Mouse (Mus musculus) hindbrain, embryonic 10.5 days (tissue): ENCODE results near the gene Nhlrc2. TPM values are rescaled to one million over a fixed set of nuclear protein-coding genes. Genes with fewer than 3 reads are reported as not detected.

ENCODE experiments used
- DNase-seq: peaks from one replicate; pipeline ENCODE4 v3.0.0-alpha.2; 2017; ENCODE audit warnings: low spot score
- H3K27ac ChIP-seq: fragments of 300-500 bp; sonication (generic); 2 replicates; pipeline ENCODE4 v1.5.1; 2016; ENCODE audit warnings: mild to moderate bottlenecking, moderate library complexity
- H3K27me3 ChIP-seq: fragments of 300-500 bp; sonication (generic); 2 replicates; pipeline ENCODE4 v1.6.1; 2016; ENCODE audit warnings: mild to moderate bottlenecking; ENCODE audit not compliant: poor library complexity, insufficient read depth, severe bottlenecking
- H3K36me3 ChIP-seq: fragments of 300-500 bp; sonication (generic); 2 replicates; pipeline ENCODE4 v1.6.1; 2016; ENCODE audit warnings: mild to moderate bottlenecking, moderate library complexity
- H3K4me1 ChIP-seq: fragments of 300-500 bp; sonication (generic); replicated peaks from 2 replicates; pipeline ENCODE4 v1.6.1; 2016; ENCODE audit warnings: mild to moderate bottlenecking
- H3K4me3 ChIP-seq: fragments of 300-500 bp; sonication (generic); 2 replicates; pipeline ENCODE4 v1.5.1; 2016; ENCODE audit warnings: mild to moderate bottlenecking, moderate library complexity
- H3K9me3 ChIP-seq: fragments of 300-500 bp; sonication (generic); 2 replicates; pipeline ENCODE4 v1.6.1; 2016; ENCODE audit warnings: mild to moderate bottlenecking, moderate library complexity
- WGBS: fragments of 180-500 bp; shearing (Covaris S2); methylation state at CpG from one replicate; pipeline ENCODE4 v1.1.7; 2016; 5-methylcytosine and 5-hydroxymethylcytosine counted together
- polyA plus RNA-seq: library from polyadenylated mRNA; unstranded; fragments of >200 nt; fragmentation: Nextera tagmentation; extraction: Ambion mirVana; gene quantifications from 2 replicates; pipeline ENCODE4 v1.2.1, GENCODE M21; 2016

Gene Nhlrc2
- polyA plus RNA-seq, 1 experiment from 2014 or later, result 13.1 TPM

DNA sequence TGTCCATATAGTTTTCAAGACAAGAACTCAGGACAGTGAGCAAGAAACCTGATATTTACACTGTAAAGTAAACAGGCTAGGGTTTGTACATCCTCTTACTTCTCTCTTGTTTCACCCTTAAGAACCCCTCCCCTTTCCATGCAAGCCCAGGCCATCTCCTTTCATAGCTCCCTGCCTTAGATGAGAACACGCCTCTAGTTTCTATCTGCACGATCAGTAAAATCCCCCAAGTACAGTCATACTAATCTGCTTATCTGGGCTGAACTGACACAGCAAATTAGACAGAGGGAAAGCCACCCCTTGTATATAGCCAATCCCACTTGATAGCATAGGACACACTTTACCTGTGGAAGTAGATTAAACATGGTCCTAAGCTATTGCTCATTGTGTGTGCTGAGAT lies 23.2 kb downstream of the Nhlrc2 start:
- peaks cover 39% of the 10 kb centered on the region for H3K36me3 ChIP-seq
- H3K4me1 ChIP-seq, result no peaks in the 10 kb centered on the region
- WGBS, result 93% methylated on average over 2 of the region's 2 CpGs
- no peaks in the 10 kb centered on the region for H3K27me3 ChIP-seq
- DNase-seq, result no peak
- H3K27ac ChIP-seq, result no peak overlapping the region
- no peak overlapping the region for H3K4me3 ChIP-seq
- H3K9me3 ChIP-seq, result no peaks in the 10 kb centered on the region

GRCm38 (mm10) chr19:56571913-56572312 lies 23.9 kb downstream of the Nhlrc2 start:
- Histone ChIP-seq H3K36me3 (peaks cover 46% of the 10 kb centered on the region), H3K9me3 (no peaks in the 10 kb centered on the region), H3K4me1 (no peaks in the 10 kb centered on the region), H3K27me3 (no peaks in the 10 kb centered on the region), H3K4me3 (no peak overlapping the region), H3K27ac (no peak overlapping the region)
- 94% methylated on average over 5 of the region's 5 CpGs for WGBS
- no peak for DNase-seq

GRCm38 (mm10) chr19:56573184-56573583 lies 25.1 kb downstream of the Nhlrc2 start:
- Histone ChIP-seq H3K4me1 (no peaks in the 10 kb centered on the region), H3K9me3 (no peaks in the 10 kb centered on the region), H3K27ac (no peak overlapping the region), H3K27me3 (no peaks in the 10 kb centered on the region), H3K4me3 (no peak overlapping the region), H3K36me3 (peaks cover 59% of the 10 kb centered on the region)
- DNase-seq, result no peak
- WGBS, result 94% methylated on average over 6 of the region's 6 CpGs

DNA sequence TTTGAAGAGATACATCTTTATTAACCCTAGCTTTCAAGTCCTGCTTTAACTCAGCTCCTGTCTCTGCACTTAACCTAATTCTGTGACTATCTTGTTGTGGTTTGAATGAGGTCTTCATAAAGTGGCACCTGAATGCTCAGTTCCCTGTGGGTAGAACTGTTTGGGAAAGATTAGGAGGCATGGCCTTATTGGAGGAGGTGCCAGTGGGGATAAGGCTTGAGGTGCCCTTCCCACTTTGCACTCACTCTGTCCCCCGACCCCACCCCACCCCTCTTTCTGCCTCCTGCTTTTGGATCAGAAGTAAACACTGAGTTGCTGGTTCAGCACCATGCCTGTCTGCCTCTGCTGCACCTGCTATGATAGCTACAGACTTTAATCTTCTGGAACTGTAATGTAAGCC lies 29.7 kb downstream of the Nhlrc2 start:
- no peak overlapping the region for H3K27ac ChIP-seq
- DNase-seq, result no peak
- 87% methylated on average over 1 of the region's 1 CpGs for WGBS
- H3K9me3 ChIP-seq, result no peaks in the 10 kb centered on the region
- H3K4me3 ChIP-seq, result no peak overlapping the region
- no peaks in the 10 kb centered on the region for H3K4me1 ChIP-seq
- no peaks in the 10 kb centered on the region for H3K27me3 ChIP-seq
- H3K36me3 ChIP-seq, result peaks cover 53% of the 10 kb centered on the region

- Histone ChIP-seq H3K27ac (no peak overlapping the region), H3K9me3 (no peaks in the 10 kb centered on the region), H3K4me1 (no peaks in the 10 kb centered on the region), H3K27me3 (no peaks in the 10 kb centered on the region), H3K4me3 (no peak overlapping the region), H3K36me3 (peaks cover 60% of the 10 kb centered on the region)
- no peak for DNase-seq
- WGBS, result 91% methylated on average over 5 of the region's 5 CpGs
These were observed 33.9 kb downstream of the Nhlrc2 start for GRCm38 (mm10) chr19:56581981-56582380.

GRCm38 (mm10) chr19:56583785-56584184 lies 35.7 kb downstream of the Nhlrc2 start:
- WGBS, result 84% methylated on average over 5 of the region's 5 CpGs
- DNase-seq, result no peak
- Histone ChIP-seq H3K4me1 (no peaks in the 10 kb centered on the region), H3K27ac (no peak overlapping the region), H3K36me3 (peaks cover 63% of the 10 kb centered on the region), H3K9me3 (no peaks in the 10 kb centered on the region), H3K27me3 (no peaks in the 10 kb centered on the region), H3K4me3 (no peak overlapping the region)

- no peaks in the 10 kb centered on the region for H3K27me3 ChIP-seq
- H3K9me3 ChIP-seq, result no peaks in the 10 kb centered on the region
- H3K36me3 ChIP-seq, result peaks cover 68% of the 10 kb centered on the region
- no peak for DNase-seq
- H3K4me3 ChIP-seq, result no peak overlapping the region
- WGBS, result 91% methylated on average over 3 of the region's 3 CpGs
- no peaks in the 10 kb centered on the region for H3K4me1 ChIP-seq
- H3K27ac ChIP-seq, result no peak overlapping the region
These were observed 36.2 kb downstream of the Nhlrc2 start for GRCm38 (mm10) chr19:56584288-56584687.

DNA sequence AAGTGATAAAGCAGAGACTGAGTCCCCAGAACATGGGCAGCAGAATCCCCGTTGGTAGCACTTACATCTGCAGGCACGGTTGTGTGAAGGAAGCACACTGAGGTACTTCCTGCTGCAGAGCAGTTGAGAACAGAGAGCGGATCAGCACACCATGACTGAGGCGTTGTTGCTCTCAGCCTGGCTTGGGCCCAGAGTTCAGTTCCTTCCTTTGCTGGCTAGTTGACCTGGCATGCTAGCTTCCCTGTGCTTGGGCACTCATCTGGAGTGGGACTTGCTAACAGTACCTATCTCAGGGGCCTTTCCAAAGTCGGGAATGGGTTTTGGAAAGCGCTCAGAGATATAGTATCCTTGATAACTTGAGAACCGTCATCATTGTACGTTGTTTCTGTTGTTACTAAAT lies 38.3 kb downstream of the Nhlrc2 start:
- no peak for DNase-seq
- H3K4me1 ChIP-seq, result no peaks in the 10 kb centered on the region
- no peak overlapping the region for H3K4me3 ChIP-seq
- H3K27ac ChIP-seq, result no peak overlapping the region
- H3K27me3 ChIP-seq, result no peaks in the 10 kb centered on the region
- H3K36me3 ChIP-seq, result peaks cover 81% of the 10 kb centered on the region
- no peaks in the 10 kb centered on the region for H3K9me3 ChIP-seq
- 93% methylated on average over 8 of the region's 8 CpGs for WGBS

GRCm38 (mm10) chr19:56588205-56588626 lies 40.2 kb downstream of the Nhlrc2 start:
- DNase-seq, result no peak
- 94% methylated on average over 6 of the region's 6 CpGs for WGBS
- peaks cover 83% of the 10 kb centered on the region for H3K36me3 ChIP-seq
- H3K27me3 ChIP-seq, result no peaks in the 10 kb centered on the region
- no peaks in the 10 kb centered on the region for H3K4me1 ChIP-seq
- no peak overlapping the region for H3K4me3 ChIP-seq
- H3K9me3 ChIP-seq, result no peaks in the 10 kb centered on the region
- no peak overlapping the region for H3K27ac ChIP-seq

- no peak for DNase-seq
These were observed 40.9 kb downstream of the Nhlrc2 start for GRCm38 (mm10) chr19:56589008-56589407.

GRCm38 (mm10) chr19:56589455-56589854 lies 41.4 kb downstream of the Nhlrc2 start:
- no peaks in the 10 kb centered on the region for H3K9me3 ChIP-seq
- no peak overlapping the region for H3K27ac ChIP-seq
- no peaks in the 10 kb centered on the region for H3K4me1 ChIP-seq
- peaks cover 91% of the 10 kb centered on the region for H3K36me3 ChIP-seq
- DNase-seq, result no peak
- no peak overlapping the region for H3K4me3 ChIP-seq
- WGBS, result 97% methylated on average over 5 of the region's 5 CpGs
- no peaks in the 10 kb centered on the region for H3K27me3 ChIP-seq

More at GRCm38 (mm10) chr19:56589008-56589407, 40.9 kb downstream of the Nhlrc2 start:
- Histone ChIP-seq H3K27ac (no peak overlapping the region), H3K36me3 (peaks cover 86% of the 10 kb centered on the region), H3K4me3 (no peak overlapping the region), H3K27me3 (no peaks in the 10 kb centered on the region), H3K9me3 (no peaks in the 10 kb centered on the region), H3K4me1 (no peaks in the 10 kb centered on the region)
- 93% methylated on average over 6 of the region's 6 CpGs for WGBS

- WGBS, result 93% methylated on average over 3 of the region's 3 CpGs
- H3K4me1 ChIP-seq, result no peaks in the 10 kb centered on the region
- H3K9me3 ChIP-seq, result no peaks in the 10 kb centered on the region
- H3K27ac ChIP-seq, result no peak overlapping the region
- H3K4me3 ChIP-seq, result no peak overlapping the region
- no peaks in the 10 kb centered on the region for H3K27me3 ChIP-seq
- no peak for DNase-seq
- H3K36me3 ChIP-seq, result peaks cover 96% of the 10 kb centered on the region
These were observed 42.2 kb downstream of the Nhlrc2 start for GRCm38 (mm10) chr19:56590250-56590649.

DNA sequence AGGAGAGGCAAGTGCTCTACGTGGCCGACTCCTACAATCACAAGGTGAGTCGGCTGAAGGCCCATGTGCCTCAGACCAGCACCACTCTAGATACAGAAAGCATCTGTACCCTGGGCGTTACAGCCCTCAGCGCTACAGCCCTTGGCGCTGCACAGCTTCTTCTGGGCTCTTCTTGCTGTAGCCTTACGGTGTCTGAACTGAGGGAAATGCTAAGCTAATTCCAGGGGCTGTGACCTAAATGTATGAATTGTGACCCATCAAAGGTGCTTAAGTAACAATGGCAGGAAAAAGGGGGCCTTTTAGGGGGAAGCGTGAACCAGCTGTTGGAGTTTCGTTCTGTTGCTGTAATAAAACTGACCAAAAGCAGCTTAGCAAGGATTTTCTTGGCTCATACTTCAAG lies 44.4 kb downstream of the Nhlrc2 start:
- Histone ChIP-seq H3K9me3 (no peaks in the 10 kb centered on the region), H3K36me3 (peaks cover 98% of the 10 kb centered on the region), H3K4me1 (no peaks in the 10 kb centered on the region), H3K27me3 (no peaks in the 10 kb centered on the region), H3K27ac (no peak overlapping the region), H3K4me3 (no peak overlapping the region)
- no peak for DNase-seq
- 95% methylated on average over 9 of the region's 9 CpGs for WGBS

DNA sequence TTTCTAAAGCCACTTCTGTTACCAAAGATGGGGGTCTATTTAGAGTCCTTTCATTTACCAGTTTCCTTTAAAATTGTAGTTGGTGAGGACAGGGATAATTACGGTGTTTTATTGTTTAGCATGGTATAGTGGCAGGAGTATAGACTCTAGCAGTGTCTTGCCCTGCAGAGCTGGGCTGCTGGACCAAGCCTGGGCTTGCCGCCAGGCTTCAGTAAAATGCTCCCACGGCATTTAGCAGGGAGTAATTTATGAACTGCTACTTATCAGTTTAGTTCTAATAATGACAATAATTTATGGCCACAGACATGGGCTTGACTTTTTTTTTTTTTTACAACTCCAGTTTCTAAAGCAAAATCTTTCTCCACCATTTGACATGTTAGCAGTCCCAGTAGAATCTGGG lies 51.9 kb downstream of the Nhlrc2 start:
- H3K4me1 ChIP-seq, result no peaks in the 10 kb centered on the region
- H3K27me3 ChIP-seq, result no peaks in the 10 kb centered on the region
- WGBS, result 88% methylated on average over 3 of the region's 3 CpGs
- no peak overlapping the region for H3K4me3 ChIP-seq
- no peak overlapping the region for H3K27ac ChIP-seq
- H3K36me3 ChIP-seq, result peaks cover 80% of the 10 kb centered on the region
- H3K9me3 ChIP-seq, result no peaks in the 10 kb centered on the region
- no peak for DNase-seq
